Mouse (Mus musculus): ENCODE results near the gene Ppp1r9a. TPM values are rescaled to one million over a fixed set of nuclear protein-coding genes. Genes with fewer than 3 reads are reported as not detected.

Gene Ppp1r9a
- total and polyA plus RNA-seq, 3 experiments, result 1.0 TPM; not detected in 2

GRCm38 (mm10) chr6:4938901-4939300, 36.2 kb downstream of the Ppp1r9a start:
- dilution Hi-C loops (cut with MboI; ENCODE audit: extremely low pct_ligation_motif_present, extremely low pct_unique_long_range_greater_than_20kb, low sequenced_read_pairs) (no loop called here), in situ Hi-C loops (cut with MboI; ENCODE audit: low pct_ligation_motif_present, low pct_unique_long_range_greater_than_20kb, low sequenced_read_pairs) (no loop called here)
- TF ChIP-seq CTCF (conservative IDR thresholded peaks at IDR 0.05 in 1 of 2, IDR thresholded peaks at IDR 0.05 in 1 of 2; ENCODE audit: low read depth in 2 of 2, low read length in 2 of 2), result no peak
- TF ChIP-seq BHLHE40 (IDR thresholded peaks at IDR 0.05; ENCODE audit: low read depth, low read length), result no peak
- TF ChIP-seq CHD1 (IDR thresholded peaks at IDR 0.05; ENCODE audit: low read depth, low read length), result no peak
- no peak for TF ChIP-seq JUN (IDR thresholded peaks at IDR 0.05; ENCODE audit: insufficient read depth, low read depth, low read length)
- no peak for TF ChIP-seq ZNF384 (IDR thresholded peaks at IDR 0.05; ENCODE audit: low read depth, low read length)
- TF ChIP-seq MAX (IDR thresholded peaks at IDR 0.05; ENCODE audit: low read length), result no peak
- TF ChIP-seq MAZ (IDR thresholded peaks at IDR 0.05; ENCODE audit: low read depth, low read length), result no peak
- TF ChIP-seq MEF2A (IDR thresholded peaks at IDR 0.05; ENCODE audit: borderline replicate concordance, low read depth, low read length), result no peak
- TF ChIP-seq NRF1 (IDR thresholded peaks at IDR 0.05; ENCODE audit: low read depth, low read length), result no peak
- H3K27ac ChIP-seq (ENCODE audit: insufficient read depth, low read depth), result no peak overlapping the region
- no peak overlapping the region for H3K4me3 ChIP-seq (replicated peaks in 1 of 3; ENCODE audit: low read depth in 2 of 3, low read length in 2 of 3, poor library complexity in 1 of 3)
- no peak for DNase-seq (ENCODE audit: extremely low read depth)
- H3K79me2 ChIP-seq (replicated peaks; ENCODE audit: control insufficient read depth, extremely low read depth, insufficient read depth, poor library complexity, severe bottlenecking), result no peaks in the 10 kb centered on the region
- H3K36me3 ChIP-seq (replicated peaks in 1 of 2; ENCODE audit: control insufficient read depth in 1 of 2, insufficient read depth in 1 of 2, low read length in 1 of 2), result no peaks in the 10 kb centered on the region
- no peak overlapping the region for H3K9ac ChIP-seq (ENCODE audit: insufficient read depth, low read depth)
- no peaks in the 10 kb centered on the region for H3K27me3 ChIP-seq (replicated peaks)
- no peak overlapping the region for H3K4me2 ChIP-seq (ENCODE audit: insufficient read depth, low read depth, poor library complexity, severe bottlenecking)
- H3K9me3 ChIP-seq (replicated peaks; ENCODE audit: low read length), result no peaks in the 10 kb centered on the region
- H3K4me1 ChIP-seq (ENCODE audit: control insufficient read depth in 1 of 2, insufficient read depth in 2 of 2), result no peaks in the 10 kb centered on the region

GRCm38 (mm10) chr6:4940086-4940485, 37.4 kb downstream of the Ppp1r9a start:
- no peaks in the 10 kb centered on the region for H3K36me3 ChIP-seq (replicated peaks in 1 of 2; ENCODE audit: control insufficient read depth in 1 of 2, insufficient read depth in 1 of 2, low read length in 1 of 2)
- no peak overlapping the region for H3K4me3 ChIP-seq (replicated peaks in 1 of 3; ENCODE audit: low read depth in 2 of 3, low read length in 2 of 3, poor library complexity in 1 of 3)
- no peaks in the 10 kb centered on the region for H3K9me3 ChIP-seq (replicated peaks; ENCODE audit: low read length)
- TF ChIP-seq MXI1 (IDR thresholded peaks at IDR 0.05; ENCODE audit: low read depth, low read length) (no peak), BHLHE40 (IDR thresholded peaks at IDR 0.05; ENCODE audit: low read depth, low read length) (no peak), USF1 (IDR thresholded peaks at IDR 0.05; ENCODE audit: low read depth, low read length) (no peak), RAD21 (IDR thresholded peaks at IDR 0.05; ENCODE audit: low read depth, low read length) (no peak), ZKSCAN1 (IDR thresholded peaks at IDR 0.05; ENCODE audit: borderline replicate concordance, low read depth, low read length) (no peak), CHD2 (IDR thresholded peaks at IDR 0.05; ENCODE audit: low read length) (no peak), PAX5 (IDR thresholded peaks at IDR 0.05; ENCODE audit: low read length) (no peak), ELF1 (IDR thresholded peaks at IDR 0.05; ENCODE audit: low read depth, low read length) (no peak), POLR2A (IDR thresholded peaks at IDR 0.05; ENCODE audit: low read depth, low read length) (no peak), USF2 (conservative IDR thresholded peaks at IDR 0.05; ENCODE audit: low read depth, low read length) (no peak), CTCF (conservative IDR thresholded peaks at IDR 0.05 in 1 of 2, IDR thresholded peaks at IDR 0.05 in 1 of 2; ENCODE audit: low read depth in 2 of 2, low read length in 2 of 2) (no peak), ZNF384 (IDR thresholded peaks at IDR 0.05; ENCODE audit: low read depth, low read length) (no peak), ZMIZ1 (IDR thresholded peaks at IDR 0.05; ENCODE audit: low read depth, low read length) (no peak), NRF1 (IDR thresholded peaks at IDR 0.05; ENCODE audit: low read depth, low read length) (no peak), KAT2A (IDR thresholded peaks at IDR 0.05; ENCODE audit: insufficient replicate concordance, low read length) (no peak), MAX (IDR thresholded peaks at IDR 0.05; ENCODE audit: low read length) (no peak), TBP (conservative IDR thresholded peaks at IDR 0.05; ENCODE audit: low read depth, low read length) (no peak), MAFK (IDR thresholded peaks at IDR 0.05; ENCODE audit: insufficient replicate concordance, low read length) (no peak), MEF2A (IDR thresholded peaks at IDR 0.05; ENCODE audit: borderline replicate concordance, low read depth, low read length) (no peak)
- in situ Hi-C loops (cut with MboI; ENCODE audit: low pct_ligation_motif_present, low pct_unique_long_range_greater_than_20kb, low sequenced_read_pairs) (no loop called here), dilution Hi-C loops (cut with MboI; ENCODE audit: extremely low pct_ligation_motif_present, extremely low pct_unique_long_range_greater_than_20kb, low sequenced_read_pairs) (no loop called here)
- H3K4me2 ChIP-seq (ENCODE audit: insufficient read depth, low read depth, poor library complexity, severe bottlenecking), result no peak overlapping the region
- H3K9ac ChIP-seq (ENCODE audit: insufficient read depth, low read depth), result no peak overlapping the region
- no peaks in the 10 kb centered on the region for H3K27me3 ChIP-seq (replicated peaks)
- DNase-seq (ENCODE audit: extremely low read depth), result no peak
- no peaks in the 10 kb centered on the region for H3K4me1 ChIP-seq (ENCODE audit: control insufficient read depth in 1 of 2, insufficient read depth in 2 of 2)
- H3K79me2 ChIP-seq (replicated peaks; ENCODE audit: control insufficient read depth, extremely low read depth, insufficient read depth, poor library complexity, severe bottlenecking), result no peaks in the 10 kb centered on the region
- H3K27ac ChIP-seq (ENCODE audit: insufficient read depth, low read depth), result no peak overlapping the region

Measured in CH12.LX (cell line).